Mouse (Mus musculus) limb, embryonic 14.5 days (tissue): ENCODE data around the gene Ermp1. TPM values are rescaled to one million over a fixed set of nuclear protein-coding genes. Genes with fewer than 3 reads are reported as not detected.

Experiments used
- ATAC-seq: fragments of 200-750 bp; cut with Nextera tagmentation; 2 replicates; pipeline ENCODE4 v1.8.0; 2017; ENCODE audit warnings: low read depth, moderate number of reproducible peaks, moderate TSS enrichment; ENCODE audit not compliant: low FRiP score
- DNase-seq: peaks from one replicate; pipeline ENCODE4 v3.0.0-alpha.2; 2015; ENCODE audit warnings: low spot score
- H3K27ac ChIP-seq: fragments of 300-500 bp; sonication (generic); replicated peaks from 2 replicates; pipeline ENCODE4 v1.5.1; 2014; ENCODE audit warnings: low read depth, mild to moderate bottlenecking, low read length, moderate library complexity, mixed read lengths
- H3K27me3 ChIP-seq: fragments of 300-500 bp; sonication (generic); 2 replicates; pipeline ENCODE4 v1.6.1; 2014; ENCODE audit warnings: low read length, mixed read lengths; ENCODE audit not compliant: control insufficient read depth, insufficient read depth
- H3K36me3 ChIP-seq: fragments of 300-500 bp; sonication (generic); 2 replicates; pipeline ENCODE4 v1.6.1; 2014; ENCODE audit warnings: mild to moderate bottlenecking, low read length, moderate library complexity, mixed read lengths; ENCODE audit not compliant: control insufficient read depth, insufficient read depth
- H3K4me1 ChIP-seq: fragments of 300-500 bp; sonication (generic); 2 replicates; pipeline ENCODE4 v1.6.1; 2014; ENCODE audit warnings: antibody characterized with exemption, low read length, mixed read lengths; ENCODE audit not compliant: control insufficient read depth, insufficient read depth
- H3K4me2 ChIP-seq: fragments of 300-500 bp; sonication (generic); replicated peaks from 2 replicates; pipeline ENCODE4 v1.6.1; 2014; ENCODE audit warnings: low read depth, mild to moderate bottlenecking, low read length, moderate library complexity; ENCODE audit not compliant: severe bottlenecking
- H3K4me3 ChIP-seq: fragments of 300-500 bp; sonication (generic); replicated peaks from 2 replicates; pipeline ENCODE4 v1.5.1; 2014; ENCODE audit warnings: low read length
- H3K9ac ChIP-seq: fragments of 300-500 bp; sonication (generic); 2 replicates; pipeline ENCODE4 v1.6.1; 2014; ENCODE audit warnings: mild to moderate bottlenecking, low read depth, low read length, moderate library complexity; ENCODE audit not compliant: severe bottlenecking
- H3K9me3 ChIP-seq: fragments of 300-500 bp; sonication (generic); 2 replicates; pipeline ENCODE4 v1.6.1; 2016; ENCODE audit warnings: low read length; ENCODE audit not compliant: control insufficient read depth
- POLR2A ChIP-seq: fragments of 200-500 bp; IDR thresholded peaks from 2 replicates; pipeline ENCODE4 v1.8.0; 2012; ENCODE audit warnings: inconsistent platforms, mild to moderate bottlenecking, moderate library complexity, borderline replicate concordance; ENCODE audit not compliant: insufficient read depth, insufficient read length; ENCODE audit errors: extremely low read depth
- WGBS: fragments of 180-500 bp; shearing (Covaris S2); extraction: QIAGEN DNeasy Blood & Tissue Kit; methylation state at CpG from one replicate; pipeline ENCODE4 v1.1.7; 2014; 5-methylcytosine and 5-hydroxymethylcytosine counted together
- polyA plus RNA-seq, 2 experiments: library from polyadenylated mRNA; depleted of rRNA in 1 of 2; stranded (reverse) in 1 of 2; unstranded in 1 of 2; fragments of >200 nt; fragmentation: Nextera tagmentation in 1 of 2; extraction: Ambion mirVana in 1 of 2; gene quantifications; 2 replicates each; pipeline versions ENCODE4 v1.2.1 to v1.2.3; 2012 to 2014

Ermp1 gene
- polyA plus RNA-seq, 2 experiments: 16.1 to 16.7 TPM

GRCm38 (mm10) chr19:29660835-29661764, 12.9 kb upstream of the Ermp1 start:
- H3K4me3 ChIP-seq: no peak overlapping the region
- 84% methylated on average over 10 of the region's 10 CpGs for WGBS
- DNase-seq: no peak
- H3K9ac ChIP-seq: no peak overlapping the region
- no peaks in the 10 kb centered on the region for H3K27me3 ChIP-seq
- ATAC-seq: no peak
- no peak overlapping the region for H3K27ac ChIP-seq
- H3K4me1 ChIP-seq: peaks cover 6% of the 10 kb centered on the region
- no peaks in the 10 kb centered on the region for H3K36me3 ChIP-seq
- TF ChIP-seq POLR2A: no peak
- H3K9me3 ChIP-seq: no peaks in the 10 kb centered on the region
- H3K4me2 ChIP-seq: no peak overlapping the region

GRCm38 (mm10) chr19:29659705-29660104, 11.5 kb upstream of the Ermp1 start:
- H3K27me3 ChIP-seq: no peaks in the 10 kb centered on the region
- 51% methylated on average over 6 of the region's 6 CpGs for WGBS
- H3K4me3 ChIP-seq: no peak overlapping the region
- no peak overlapping the region for H3K9ac ChIP-seq
- H3K27ac ChIP-seq: no peak overlapping the region
- ATAC-seq: no peak
- H3K4me2 ChIP-seq: no peak overlapping the region
- no peaks in the 10 kb centered on the region for H3K36me3 ChIP-seq
- no peak for TF ChIP-seq POLR2A
- no peak for DNase-seq
- H3K9me3 ChIP-seq: no peaks in the 10 kb centered on the region
- H3K4me1 ChIP-seq: peaks cover 10% of the 10 kb centered on the region

- 86% methylated on average over 4 of the region's 4 CpGs for WGBS
- DNase-seq: no peak
Observed at GRCm38 (mm10) chr19:29658836-29659235, 10.6 kb upstream of the Ermp1 start.

GRCm38 (mm10) chr19:29657558-29657957, 9.3 kb upstream of the Ermp1 start:
- H3K9me3 ChIP-seq: no peaks in the 10 kb centered on the region
- DNase-seq: no peak
- H3K27me3 ChIP-seq: no peaks in the 10 kb centered on the region
- H3K27ac ChIP-seq: no peak overlapping the region
- no peak for TF ChIP-seq POLR2A
- H3K36me3 ChIP-seq: no peaks in the 10 kb centered on the region
- 88% methylated on average over 2 of the region's 2 CpGs for WGBS
- no peak for ATAC-seq
- H3K4me1 ChIP-seq: peaks cover 10% of the 10 kb centered on the region
- no peak overlapping the region for H3K9ac ChIP-seq
- no peak overlapping the region for H3K4me3 ChIP-seq
- H3K4me2 ChIP-seq: no peak overlapping the region

More at GRCm38 (mm10) chr19:29658836-29659235, 10.6 kb upstream of the Ermp1 start:
- H3K27ac ChIP-seq: no peak overlapping the region
- TF ChIP-seq POLR2A: no peak
- no peaks in the 10 kb centered on the region for H3K9me3 ChIP-seq
- peaks cover 10% of the 10 kb centered on the region for H3K4me1 ChIP-seq
- no peak overlapping the region for H3K4me3 ChIP-seq
- ATAC-seq: no peak
- H3K4me2 ChIP-seq: no peak overlapping the region
- H3K27me3 ChIP-seq: no peaks in the 10 kb centered on the region
- H3K9ac ChIP-seq: no peak overlapping the region
- no peaks in the 10 kb centered on the region for H3K36me3 ChIP-seq

GRCm38 (mm10) chr19:29657033-29657432, 8.8 kb upstream of the Ermp1 start:
- WGBS: 46% methylated on average over 3 of the region's 3 CpGs
- Histone ChIP-seq H3K4me2 (no peak overlapping the region), H3K27me3 (no peaks in the 10 kb centered on the region), H3K9me3 (no peaks in the 10 kb centered on the region), H3K4me1 (peaks cover 10% of the 10 kb centered on the region), H3K27ac (no peak overlapping the region), H3K4me3 (no peak overlapping the region), H3K9ac (no peak overlapping the region), H3K36me3 (no peaks in the 10 kb centered on the region)
- DNase-seq (no peak), ATAC-seq (no peak)
- TF ChIP-seq POLR2A: no peak
